Mouse (Mus musculus): ENCODE data around the gene Eps15l1. TPM values are rescaled to one million over a fixed set of nuclear protein-coding genes. Genes with fewer than 3 reads are reported as not detected.

Gene Eps15l1
- polyA plus RNA-seq, 1 experiment from 2014 or later, result 47.4 TPM

Small RNA genes lying within 50 kb of the gene (microRNA-seq; reads per million reads assigned to microRNA genes)
- 3.8 reads per million, percentile 12 among the genes with 10 or more reads in this experiment for gene Mir7068

Other genes starting within 250 kb of the Eps15l1 start
- 0.09 TPM in 1 of 2 replicates, not detected in the other for gene Hsh2d, start 231.8 kb downstream of the Eps15l1 start, polyA plus RNA-seq (2016; fragmentation: Nextera tagmentation; extraction: Ambion mirVana)
- gene Cib3, start 208.6 kb downstream of the Eps15l1 start, polyA plus RNA-seq (2016; fragmentation: Nextera tagmentation; extraction: Ambion mirVana), result not detected in 2 replicates
- gene Gm11034, start 207.8 kb downstream of the Eps15l1 start, polyA plus RNA-seq (2016; fragmentation: Nextera tagmentation; extraction: Ambion mirVana), result not detected in 2 replicates
- 43.9 and 44.7 TPM in 2 replicates for gene Fam32a, start 201.7 kb downstream of the Eps15l1 start, polyA plus RNA-seq (2016; fragmentation: Nextera tagmentation; extraction: Ambion mirVana)
- gene Ap1m1, start 181.4 kb downstream of the Eps15l1 start, polyA plus RNA-seq (2016; fragmentation: Nextera tagmentation; extraction: Ambion mirVana), result 112 and 113 TPM in 2 replicates
- 17.1 and 19.9 TPM in 2 replicates for gene Gm10282, start 116.2 kb downstream of the Eps15l1 start, polyA plus RNA-seq (2016; fragmentation: Nextera tagmentation; extraction: Ambion mirVana)
- 28.1 and 31.6 TPM in 2 replicates for gene Klf2, start 102.4 kb downstream of the Eps15l1 start, polyA plus RNA-seq (2016; fragmentation: Nextera tagmentation; extraction: Ambion mirVana)
- gene Calr3, start 22.4 kb upstream of the Eps15l1 start, polyA plus RNA-seq (2016; fragmentation: Nextera tagmentation; extraction: Ambion mirVana), result 0.78 and 1.3 TPM in 2 replicates
- gene 1700030K09Rik, start 22.4 kb upstream of the Eps15l1 start, polyA plus RNA-seq (2016; fragmentation: Nextera tagmentation; extraction: Ambion mirVana), result 10.7 and 11.0 TPM in 2 replicates
- gene Cherp, start 53.8 kb upstream of the Eps15l1 start, polyA plus RNA-seq (2016; fragmentation: Nextera tagmentation; extraction: Ambion mirVana), result 57.2 and 60.6 TPM in 2 replicates
- gene Slc35e1, start 71.2 kb upstream of the Eps15l1 start, polyA plus RNA-seq (2016; fragmentation: Nextera tagmentation; extraction: Ambion mirVana), result 22.5 and 23.6 TPM in 2 replicates
- 10.6 and 11.7 TPM in 2 replicates for gene Med26, start 126.8 kb upstream of the Eps15l1 start, polyA plus RNA-seq (2016; fragmentation: Nextera tagmentation; extraction: Ambion mirVana)
- gene Smim7, start 149.6 kb upstream of the Eps15l1 start, polyA plus RNA-seq (2016; fragmentation: Nextera tagmentation; extraction: Ambion mirVana), result 109 TPM in 2 replicates
- gene Tmem38a, start 150.6 kb upstream of the Eps15l1 start, polyA plus RNA-seq (2016; fragmentation: Nextera tagmentation; extraction: Ambion mirVana), result 53.2 and 53.8 TPM in 2 replicates
- gene Nwd1, start 225.3 kb upstream of the Eps15l1 start, polyA plus RNA-seq (2016; fragmentation: Nextera tagmentation; extraction: Ambion mirVana), result 0.13 and 0.15 TPM in 2 replicates